Mouse (Mus musculus): Measurements from ENCODE around the gene Sox18. TPM values are rescaled to one million over a fixed set of nuclear protein-coding genes. Genes with fewer than 3 reads are reported as not detected.

Gene Sox18
- total and polyA plus RNA-seq, 3 experiments: 0.04 TPM; not detected in 2

GRCm38 (mm10) chr2:181693339-181694280 lies 22.2 kb upstream of the Sox18 start, which contains the start of gene Rgs19 (continued):
- TF ChIP-seq MEF2A (IDR thresholded peaks at IDR 0.05; ENCODE audit: extremely low read depth, insufficient replicate concordance, low read depth, low read length, poor library complexity, severe bottlenecking) (no peak), MAZ (IDR thresholded peaks at IDR 0.05; ENCODE audit: low read depth, low read length) (peak; percentile 99), ZNF384 (IDR thresholded peaks at IDR 0.05; ENCODE audit: low read depth, low read length) (no peak), CHD1 (IDR thresholded peaks at IDR 0.05; ENCODE audit: low read depth, low read length) (no peak; the same call in 1 of the 2 replicates), HCFC1 (IDR thresholded peaks at IDR 0.05; ENCODE audit: low read depth, low read length) (peak; percentile 53)

- H3K36me3 ChIP-seq (ENCODE audit: control insufficient read depth in 1 of 2, insufficient read depth in 2 of 2, low read length in 2 of 2): peaks cover 0 to 26% of the 10 kb centered on the region in 2 experiments; a peak in 2 of 4 replicates
- no peak for DNase-seq (ENCODE audit: low read depth, low spot score)
- H3K4me3 ChIP-seq (ENCODE audit: control insufficient read depth in 1 of 2, insufficient read depth in 1 of 2, low read depth in 2 of 2, low read length in 2 of 2): peak overlapping the region; percentile 82 to 90; a peak in 3 of 4 replicates
- peak overlapping the region; percentile 93 for H3K9ac ChIP-seq (ENCODE audit: control insufficient read depth, low read depth, low read length, poor library complexity, severe bottlenecking)
- peaks cover 0 to 29% of the 10 kb centered on the region in 2 experiments; a peak in 3 of 4 replicates for H3K4me1 ChIP-seq (ENCODE audit: control insufficient read depth in 1 of 2, insufficient read depth in 2 of 2, low read length in 2 of 2)
- H3K27ac ChIP-seq (ENCODE audit: control insufficient read depth, low read depth, low read length): peak overlapping the region; percentile 57
- TF ChIP-seq RCOR1 (IDR thresholded peaks at IDR 0.05; ENCODE audit: low read depth, low read length) (0 out of 2 replicates have a peak, but pooled peaks have one; percentile 15), MAFK (IDR thresholded peaks at IDR 0.05; ENCODE audit: borderline replicate concordance, low read depth, low read length) (no peak)
- peaks cover 26% of the 10 kb centered on the region for H3K79me2 ChIP-seq (ENCODE audit: control insufficient read depth, insufficient read depth, low read length, poor library complexity)
- no peaks in the 10 kb centered on the region for H3K9me3 ChIP-seq (replicated peaks; ENCODE audit: insufficient read depth, low read length)
- H3K27me3 ChIP-seq (ENCODE audit: control insufficient read depth in 1 of 2, insufficient read depth in 2 of 2, low read length in 2 of 2): no peaks in the 10 kb centered on the region
These were observed 20.9 kb upstream of the Sox18 start for GRCm38 (mm10) chr2:181692304-181692703.

GRCm38 (mm10) chr2:181691571-181691970 lies 20.1 kb upstream of the Sox18 start:
- H3K4me3 ChIP-seq (ENCODE audit: control insufficient read depth in 1 of 2, insufficient read depth in 1 of 2, low read depth in 2 of 2, low read length in 2 of 2): peak overlapping the region; percentile 45 to 56
- peaks cover 0 to 26% of the 10 kb centered on the region in 2 experiments; a peak in 2 of 4 replicates for H3K36me3 ChIP-seq (ENCODE audit: control insufficient read depth in 1 of 2, insufficient read depth in 2 of 2, low read length in 2 of 2)
- H3K27ac ChIP-seq (ENCODE audit: control insufficient read depth, low read depth, low read length): peak overlapping the region; percentile 83
- DNase-seq (ENCODE audit: low read depth, low spot score): peak; percentile 89
- H3K4me1 ChIP-seq (ENCODE audit: control insufficient read depth in 1 of 2, insufficient read depth in 2 of 2, low read length in 2 of 2): peaks cover 0 to 29% of the 10 kb centered on the region in 2 experiments; a peak in 3 of 4 replicates
- no peaks in the 10 kb centered on the region for H3K27me3 ChIP-seq (ENCODE audit: control insufficient read depth in 1 of 2, insufficient read depth in 2 of 2, low read length in 2 of 2)
- peaks cover 26% of the 10 kb centered on the region for H3K79me2 ChIP-seq (ENCODE audit: control insufficient read depth, insufficient read depth, low read length, poor library complexity)
- H3K9ac ChIP-seq (ENCODE audit: control insufficient read depth, low read depth, low read length, poor library complexity, severe bottlenecking): peak overlapping the region; percentile 71
- H3K9me3 ChIP-seq (replicated peaks; ENCODE audit: insufficient read depth, low read length): no peaks in the 10 kb centered on the region
- TF ChIP-seq MAX (IDR thresholded peaks at IDR 0.05; ENCODE audit: low read length) (no peak), MYB (IDR thresholded peaks at IDR 0.05; ENCODE audit: low read depth, low read length) (no peak), ZNF384 (IDR thresholded peaks at IDR 0.05; ENCODE audit: low read depth, low read length) (no peak), TCF12 (IDR thresholded peaks at IDR 0.05; ENCODE audit: low read depth, low read length) (peak; percentile 55; the same call in 1 of the 2 replicates), MYC (IDR thresholded peaks at IDR 0.05; ENCODE audit: low read depth, low read length) (0 out of 2 replicates have a peak, but pooled peaks have one; percentile 60), KAT2A (conservative IDR thresholded peaks at IDR 0.05; ENCODE audit: low read depth, low read length) (no peak), ZMIZ1 (IDR thresholded peaks at IDR 0.05; ENCODE audit: low read depth, low read length) (no peak), TAL1 (IDR thresholded peaks at IDR 0.05; ENCODE audit: low read length) (no peak), ETS1 (IDR thresholded peaks at IDR 0.05; ENCODE audit: low read depth, low read length) (peak; percentile 56; the same call in 1 of the 2 replicates), USF1 (IDR thresholded peaks at IDR 0.05; ENCODE audit: low read depth, low read length) (no peak), SMC3 (IDR thresholded peaks at IDR 0.05; ENCODE audit: low read depth, low read length) (no peak), MAZ (IDR thresholded peaks at IDR 0.05; ENCODE audit: low read depth, low read length) (peak; percentile 91), RAD21 (IDR thresholded peaks at IDR 0.05; ENCODE audit: low read depth, low read length) (no peak), HCFC1 (IDR thresholded peaks at IDR 0.05; ENCODE audit: low read depth, low read length) (peak; percentile 60), GABPA (IDR thresholded peaks at IDR 0.05; ENCODE audit: low read depth, low read length) (no peak), ZC3H11A (IDR thresholded peaks at IDR 0.05; ENCODE audit: low read depth, low read length) (no peak), NRF1 (IDR thresholded peaks at IDR 0.05; ENCODE audit: insufficient read depth, low read depth, low read length, poor library complexity, severe bottlenecking) (no peak), NELFE (IDR thresholded peaks at IDR 0.05; ENCODE audit: low read depth, low read length) (peak; percentile 59), CHD1 (IDR thresholded peaks at IDR 0.05; ENCODE audit: low read depth, low read length) (no peak), BHLHE40 (IDR thresholded peaks at IDR 0.05; ENCODE audit: borderline replicate concordance, low read depth, low read length) (no peak), POLR2AphosphoS2 (IDR thresholded peaks at IDR 0.05; ENCODE audit: low read length) (peak; percentile 49; the same call in 1 of the 2 replicates), E2F4 (IDR thresholded peaks at IDR 0.05; ENCODE audit: borderline replicate concordance, low read depth, low read length) (no peak), POLR2A (IDR thresholded peaks at IDR 0.05; ENCODE audit: control insufficient read depth in 1 of 2, insufficient read depth in 1 of 2, low read depth in 1 of 2, low read length in 2 of 2, poor library complexity in 1 of 2) (peak; percentile 37 to 80; a peak in 3 of 4 replicates)
